Mouse (Mus musculus) heart, adult 2 months (tissue): ENCODE results near the gene Abcc8. TPM values are rescaled to one million over a fixed set of nuclear protein-coding genes. Genes with fewer than 3 reads are reported as not detected.

ENCODE experiments used
- DNase-seq, 2 experiments: peaks; one replicate each; pipeline ENCODE4 v3.0.0; 2021
- H3K27ac ChIP-seq: fragments of 200-600 bp; 2 replicates; pipeline ENCODE4 v1.8.1; 2022
- H3K27me3 ChIP-seq: fragments of 200-500 bp; 2 replicates; pipeline ENCODE4 v1.6.1; 2012; ENCODE audit warnings: mild to moderate bottlenecking, low read length, inconsistent platforms, mixed read lengths; ENCODE audit not compliant: control insufficient read depth, insufficient read depth
- H3K36me3 ChIP-seq: fragments of 200-500 bp; 2 replicates; pipeline ENCODE4 v1.6.1; 2012; ENCODE audit warnings: low read length, inconsistent platforms; ENCODE audit not compliant: control insufficient read depth, insufficient read depth
- H3K4me1 ChIP-seq: fragments of 200-500 bp; 2 replicates; pipeline ENCODE4 v1.6.1; 2011; ENCODE audit warnings: low read length; ENCODE audit not compliant: control insufficient read depth, insufficient read depth
- H3K4me3 ChIP-seq: fragments of 200-600 bp; 2 replicates; pipeline ENCODE4 v1.8.1; 2022
- H3K79me2 ChIP-seq: fragments of 200-500 bp; replicated peaks from 2 replicates; pipeline ENCODE4 v1.6.1; 2012; ENCODE audit warnings: mild to moderate bottlenecking, inconsistent platforms, low read length, moderate library complexity, mixed read lengths; ENCODE audit not compliant: control insufficient read depth, insufficient read depth
- H3K9ac ChIP-seq: fragments of 200-500 bp; 2 replicates; pipeline ENCODE4 v1.6.1; 2012; ENCODE audit warnings: low read depth, mild to moderate bottlenecking, control low read depth, inconsistent platforms, low read length, mixed read lengths
- CTCF ChIP-seq: fragments of 200-600 bp; IDR thresholded peaks from 2 replicates; pipeline ENCODE4 v1.8.1; 2022; ENCODE audit warnings: antibody characterized with exemption, mild to moderate bottlenecking, moderate library complexity
- EP300 ChIP-seq: fragments of 200-500 bp; IDR thresholded peaks from 2 replicates; pipeline ENCODE4 v1.6.1; 2011; ENCODE audit warnings: low read depth, low read length, control low read depth; ENCODE audit not compliant: insufficient read depth
- POLR2A ChIP-seq: fragments of 200-500 bp; IDR thresholded peaks from 2 replicates; pipeline ENCODE4 v1.6.1; 2011; ENCODE audit warnings: mild to moderate bottlenecking, low read depth, low read length, control low read depth; ENCODE audit not compliant: insufficient read depth
- WGBS: fragments of 180-500 bp; shearing (Covaris S2); methylation state at CpG from one replicate; pipeline ENCODE4 v1.1.7; 2018; 5-methylcytosine and 5-hydroxymethylcytosine counted together
- intact Hi-C: fragments of 180-260 bp; cut with DNase I; formaldehyde crosslinking; loops from one replicate; pipeline ENCODE4 v1.15.1; 2025
- polyA plus RNA-seq: library from polyadenylated mRNA; depleted of rRNA; stranded (reverse); fragments of >200 nt; gene quantifications from 2 replicates; pipeline ENCODE4 v1.2.3, GENCODE M21; 2012
- total RNA-seq, 2 experiments: library from RNA; stranded (reverse); gene quantifications; 2 replicates each; pipeline ENCODE4 v1.2.3; 2021

The Abcc8 gene
- total and polyA plus RNA-seq, 3 experiments = 40.1 to 44.1 (median 42.5) TPM

DNA sequence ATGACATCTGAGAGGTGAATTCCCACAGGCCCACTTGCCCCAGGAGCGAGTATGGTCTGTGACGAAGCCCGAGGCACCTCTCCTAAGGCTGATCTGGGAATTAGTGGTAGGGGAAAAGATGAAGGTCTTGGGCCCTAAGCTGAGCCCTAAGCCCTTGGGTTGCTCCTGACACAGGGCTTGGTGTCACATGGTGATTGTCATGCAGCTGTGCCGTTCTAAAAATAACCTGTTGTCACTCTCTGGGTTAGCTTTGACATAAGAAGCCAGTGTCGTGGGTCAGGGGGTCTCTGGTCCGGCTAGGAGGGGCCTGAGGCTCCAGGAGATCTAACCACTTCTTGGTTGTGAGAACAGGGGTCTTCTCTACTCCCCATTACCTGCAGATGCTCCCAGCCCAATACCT is 67.9 kb downstream of the Abcc8 start:
- Histone ChIP-seq H3K27me3 (no peaks in the 10 kb centered on the region), H3K27ac (peak overlapping the region; percentile 87), H3K79me2 (no peaks in the 10 kb centered on the region), H3K36me3 (peaks cover 3% of the 10 kb centered on the region; the same call in 1 of the 2 replicates), H3K4me3 (no peak overlapping the region), H3K4me1 (peaks cover 7% of the 10 kb centered on the region; the same call in 1 of the 2 replicates), H3K9ac (peak overlapping the region; percentile 36)
- intact Hi-C loops = no loop called here
- no peak for DNase-seq
- TF ChIP-seq POLR2A (no peak; the same call in 1 of the 2 replicates), EP300 (peak; percentile 72; the same call in 1 of the 2 replicates)
- WGBS = 34% methylated on average over 6 of the region's 6 CpGs

DNA sequence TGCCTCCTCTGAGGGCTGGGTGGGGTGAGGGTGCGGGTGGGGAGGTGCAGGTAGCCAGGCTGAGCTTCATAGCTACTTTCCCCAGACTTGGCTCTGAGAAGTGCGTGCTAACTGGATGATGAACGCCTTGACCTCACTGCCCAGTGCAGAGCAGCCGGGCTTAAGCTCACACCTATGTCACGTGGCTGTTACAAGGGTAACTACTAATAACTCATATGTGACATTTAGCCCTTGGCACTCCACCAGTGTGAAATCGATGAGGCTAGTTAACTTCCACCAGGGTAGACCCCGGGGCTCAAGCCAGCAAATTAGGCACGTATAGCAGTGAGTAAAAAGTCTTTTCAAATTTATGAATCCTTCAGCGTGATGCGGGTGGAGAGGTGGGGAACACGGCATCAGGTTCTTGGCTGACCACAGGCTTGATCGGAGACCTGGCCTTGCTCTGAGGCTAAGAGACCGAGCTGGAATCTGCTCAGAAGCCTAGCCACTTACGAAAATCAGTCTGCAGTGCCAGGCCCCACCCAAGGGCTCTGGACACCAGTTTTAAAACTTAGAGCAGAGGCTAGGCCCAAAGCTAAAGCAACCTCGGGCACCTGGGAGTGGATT is 68.5 kb downstream of the Abcc8 start:
- H3K36me3 ChIP-seq = peaks cover 3% of the 10 kb centered on the region; the same call in 1 of the 2 replicates
- no peaks in the 10 kb centered on the region for H3K27me3 ChIP-seq
- H3K79me2 ChIP-seq = no peaks in the 10 kb centered on the region
- DNase-seq = peak in 1 of 2 experiments; percentile 50
- H3K9ac ChIP-seq = no peak overlapping the region; the same call in 1 of the 2 replicates
- intact Hi-C loops = no loop called here
- H3K27ac ChIP-seq = peak overlapping the region; percentile 87
- peaks cover 7% of the 10 kb centered on the region; the same call in 1 of the 2 replicates for H3K4me1 ChIP-seq
- 71% methylated on average over 15 of the region's 15 CpGs for WGBS
- TF ChIP-seq CTCF = no peak
- 0 out of 2 replicates have a peak, but pooled peaks have one; percentile 25 for TF ChIP-seq EP300
- no peak for TF ChIP-seq POLR2A
- H3K4me3 ChIP-seq = no peak overlapping the region

DNA sequence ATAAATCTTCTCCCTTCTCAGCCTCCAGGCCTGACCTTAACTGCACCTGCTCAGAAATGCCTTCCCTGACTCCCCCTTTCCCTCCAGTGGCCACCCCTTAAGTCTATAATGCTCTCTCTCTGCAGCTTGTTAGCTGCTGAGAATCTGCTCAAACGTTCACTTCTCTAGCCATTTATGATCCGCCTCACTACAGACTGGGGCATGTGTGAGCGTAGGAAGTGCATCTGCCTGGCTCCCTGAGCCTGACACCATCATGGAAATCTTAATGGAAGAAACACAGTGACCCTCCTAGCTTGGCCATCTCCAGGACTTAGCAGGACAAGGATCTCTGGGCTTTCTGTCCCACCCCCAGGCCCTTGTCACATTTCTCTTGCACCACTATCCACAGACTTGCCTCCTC is 69.8 kb downstream of the Abcc8 start:
- Histone ChIP-seq H3K36me3 (peaks cover 3% of the 10 kb centered on the region; the same call in 1 of the 2 replicates), H3K79me2 (no peaks in the 10 kb centered on the region), H3K27ac (no peak overlapping the region), H3K27me3 (no peaks in the 10 kb centered on the region), H3K9ac (no peak overlapping the region), H3K4me3 (no peak overlapping the region), H3K4me1 (peaks cover 7% of the 10 kb centered on the region; the same call in 1 of the 2 replicates)
- WGBS = 82% methylated on average over 3 of the region's 3 CpGs
- intact Hi-C loops = no loop called here
- DNase-seq = no peak
- TF ChIP-seq POLR2A (no peak), EP300 (no peak), CTCF (no peak)

DNA sequence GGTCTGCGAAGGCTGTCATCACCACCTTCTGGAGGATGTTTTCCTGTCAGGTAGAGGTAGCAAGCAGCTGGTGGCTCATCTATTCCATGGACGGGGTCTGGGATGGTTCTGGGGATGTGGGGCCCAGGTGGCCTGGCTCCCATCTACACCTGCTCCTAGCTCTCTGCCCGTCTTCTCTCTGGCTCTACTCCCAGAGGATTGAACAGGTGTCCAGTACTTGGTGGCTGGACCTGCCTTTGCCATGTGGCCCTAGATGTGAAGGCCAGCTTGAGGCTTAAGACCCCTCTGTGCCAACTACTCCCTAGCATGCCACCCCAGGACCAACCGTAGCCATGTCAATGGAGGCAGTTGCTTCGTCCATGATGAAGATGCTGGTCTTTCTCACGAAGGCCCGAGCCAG is 74.3 kb downstream of the Abcc8 start:
- Histone ChIP-seq H3K27ac (no peak overlapping the region), H3K27me3 (no peaks in the 10 kb centered on the region), H3K4me3 (no peak overlapping the region), H3K36me3 (no peaks in the 10 kb centered on the region), H3K4me1 (peaks cover 5% of the 10 kb centered on the region; the same call in 1 of the 2 replicates), H3K9ac (no peak overlapping the region), H3K79me2 (no peaks in the 10 kb centered on the region)
- TF ChIP-seq EP300 = no peak
- no peak for TF ChIP-seq POLR2A
- no peak for TF ChIP-seq CTCF
- intact Hi-C loops = no loop called here
- WGBS = 87% methylated on average over 7 of the region's 7 CpGs
- no peak for DNase-seq

DNA sequence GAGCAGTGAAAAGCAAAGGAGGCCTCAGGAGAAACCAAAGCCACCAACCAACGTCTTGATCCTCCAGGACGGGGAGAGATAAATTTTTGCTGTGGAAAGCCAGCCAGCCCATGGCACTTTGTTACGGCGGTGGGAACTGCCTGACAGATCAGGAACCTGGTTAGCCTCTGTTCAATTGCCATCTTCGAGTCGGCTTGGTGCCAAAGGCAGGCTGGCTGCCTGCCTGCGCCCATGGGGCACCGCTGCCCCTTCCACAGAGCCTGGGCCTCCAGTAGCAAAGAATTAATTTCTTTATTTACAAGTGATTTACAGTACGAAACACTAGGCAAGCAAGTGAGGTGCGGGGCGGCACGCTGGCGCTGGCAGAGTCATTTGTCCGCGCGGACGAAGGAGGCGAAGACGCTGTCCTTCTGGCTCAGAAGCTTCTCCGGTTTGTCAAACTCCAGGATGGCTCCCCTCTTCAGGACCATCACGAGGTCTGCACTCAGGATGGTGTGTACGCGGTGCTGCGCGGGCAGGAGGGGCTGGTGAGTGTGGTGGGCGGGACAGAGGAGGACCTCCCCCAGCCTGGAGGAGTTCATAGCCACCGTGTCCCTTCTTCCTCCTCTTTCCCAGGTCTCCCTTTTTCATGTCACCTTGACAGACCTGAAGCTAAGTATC is 75.4 kb downstream of the Abcc8 start:
- Histone ChIP-seq H3K4me3 (no peak overlapping the region), H3K27ac (no peak overlapping the region; the same call in 1 of the 2 replicates), H3K27me3 (no peaks in the 10 kb centered on the region), H3K9ac (no peak overlapping the region), H3K36me3 (no peaks in the 10 kb centered on the region), H3K79me2 (no peaks in the 10 kb centered on the region), H3K4me1 (peaks cover 5% of the 10 kb centered on the region; the same call in 1 of the 2 replicates)
- intact Hi-C loops = no loop called here
- 66% methylated on average over 27 of the region's 27 CpGs for WGBS
- TF ChIP-seq POLR2A (no peak), CTCF (no peak), EP300 (no peak)
- DNase-seq = no peak

DNA sequence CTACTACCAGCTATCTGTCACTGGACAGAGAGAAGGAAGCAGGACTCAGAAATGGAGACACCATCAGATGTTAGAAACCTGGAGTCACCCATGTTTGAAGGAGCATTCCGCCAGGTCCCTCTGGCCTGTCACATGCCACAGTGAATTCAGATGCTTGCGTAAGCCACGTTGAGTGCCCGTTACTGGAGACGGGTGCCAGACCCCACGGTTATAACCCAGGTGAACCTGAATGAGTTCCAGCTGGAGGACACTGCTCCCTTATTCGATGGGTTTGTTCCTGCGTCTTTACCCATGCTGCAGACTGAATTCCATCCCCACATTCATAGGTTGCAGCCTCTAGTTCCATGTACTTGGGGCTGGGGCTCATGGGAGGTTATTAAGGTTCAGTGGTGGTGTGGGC is 76.1 kb downstream of the Abcc8 start:
- no peak overlapping the region for H3K4me3 ChIP-seq
- H3K27ac ChIP-seq = peak overlapping the region; percentile 28; the same call in 1 of the 2 replicates
- no peaks in the 10 kb centered on the region for H3K79me2 ChIP-seq
- TF ChIP-seq CTCF (no peak), POLR2A (no peak), EP300 (no peak)
- no peak overlapping the region for H3K9ac ChIP-seq
- H3K4me1 ChIP-seq = peaks cover 5% of the 10 kb centered on the region; the same call in 1 of the 2 replicates
- H3K27me3 ChIP-seq = no peaks in the 10 kb centered on the region
- intact Hi-C loops = no loop called here
- no peaks in the 10 kb centered on the region for H3K36me3 ChIP-seq
- WGBS = 64% methylated on average over 8 of the region's 8 CpGs
- DNase-seq = peak in 1 of 2 experiments; percentile 41
